Mouse (Mus musculus): ENCODE results near the gene Mapk8ip3.

GRCm38 (mm10) chr17:24890151-24891092, 46.4 kb downstream of the Mapk8ip3 start:
- TF ChIP-seq POLR2A (IDR thresholded peaks at IDR 0.05; ENCODE audit: control insufficient read depth, extremely low read depth, insufficient read depth, low read length, poor library complexity) (no peak), CTCF (IDR thresholded peaks at IDR 0.05; ENCODE audit: borderline replicate concordance, control insufficient read depth, extremely low read depth, insufficient read depth, low read length, poor library complexity) (no peak)
